Mouse (Mus musculus) T-helper 2 cell (primary cell): ENCODE results near the gene Syap1.
"Not testable (repeated sequence)": the region's sequence is repeated elsewhere in the genome, so short reads cannot be mapped to it uniquely, and the experiment has no call there.

ENCODE experiments used
- in situ Hi-C: fragments of 300-600 bp; cut with MboI, MseI; formaldehyde crosslinking; loops from one replicate; pipeline ENCODE4 v1.15.1; 2025; ENCODE audit warnings: high pct_unique_total_duplicates

Gene Syap1

GRCm38 (mm10) chrX:162830313-162830712 is 57.9 kb downstream of the Syap1 start:
- in situ Hi-C loops, result not testable (repeated sequence)

GRCm38 (mm10) chrX:162829741-162830140 is 58.5 kb downstream of the Syap1 start:
- in situ Hi-C loops, result no loop called here

GRCm38 (mm10) chrX:162829203-162829708 is 59.0 kb downstream of the Syap1 start, which contains the start of gene Txlng:
Txlng (minus strand) TSS chrX:162829454.
- in situ Hi-C loops, result no loop called here

- in situ Hi-C loops, result no loop called here
Observed at GRCm38 (mm10) chrX:162828783-162829182, 59.5 kb downstream of the Syap1 start.

- in situ Hi-C loops, result no loop called here
Observed at GRCm38 (mm10) chrX:162828016-162828415, 60.2 kb downstream of the Syap1 start.
